Mouse (Mus musculus) embryonic fibroblast, embryonic 13.5 days (primary cell): ENCODE measurements around the gene Olfr877. TPM values are rescaled to one million over a fixed set of nuclear protein-coding genes. Genes with fewer than 3 reads are reported as not detected.
A peak's percentile ranks its signal among the peaks of the same experiment; 100 is the strongest.

ENCODE experiments used
- H3K27ac ChIP-seq: 2 replicates; pipeline ENCODE4 v1.5.1; 2012; ENCODE audit warnings: low read length, control low read depth, inconsistent platforms; ENCODE audit not compliant: insufficient read depth
- H3K4me1 ChIP-seq: 2 replicates; pipeline ENCODE4 v1.6.1; 2011; ENCODE audit warnings: low read length; ENCODE audit not compliant: control insufficient read depth, insufficient read depth
- H3K4me3 ChIP-seq: 2 replicates; pipeline ENCODE4 v1.5.1; 2011; ENCODE audit warnings: mild to moderate bottlenecking, control low read depth, low read length; ENCODE audit not compliant: insufficient read depth
- CTCF ChIP-seq: IDR thresholded peaks from 2 replicates; pipeline ENCODE4 v1.5.1; 2011; ENCODE audit warnings: mild to moderate bottlenecking, control low read depth, low read length, moderate library complexity, borderline replicate concordance; ENCODE audit not compliant: insufficient read depth
- POLR2A ChIP-seq: IDR thresholded peaks from 2 replicates; pipeline ENCODE4 v1.6.1; 2011; ENCODE audit warnings: low read depth, mild to moderate bottlenecking, control low read depth, low read length, moderate library complexity
- polyA plus RNA-seq: library from polyadenylated mRNA; stranded (reverse); fragments of >200 nt; gene quantifications from 2 replicates; pipeline ENCODE4 v1.2.4, GENCODE M21; 2011; ENCODE audit warnings: low read depth; ENCODE audit not compliant: missing spikeins, insufficient read length

Gene Olfr877
- not detected in 2 replicates for polyA plus RNA-seq

DNA sequence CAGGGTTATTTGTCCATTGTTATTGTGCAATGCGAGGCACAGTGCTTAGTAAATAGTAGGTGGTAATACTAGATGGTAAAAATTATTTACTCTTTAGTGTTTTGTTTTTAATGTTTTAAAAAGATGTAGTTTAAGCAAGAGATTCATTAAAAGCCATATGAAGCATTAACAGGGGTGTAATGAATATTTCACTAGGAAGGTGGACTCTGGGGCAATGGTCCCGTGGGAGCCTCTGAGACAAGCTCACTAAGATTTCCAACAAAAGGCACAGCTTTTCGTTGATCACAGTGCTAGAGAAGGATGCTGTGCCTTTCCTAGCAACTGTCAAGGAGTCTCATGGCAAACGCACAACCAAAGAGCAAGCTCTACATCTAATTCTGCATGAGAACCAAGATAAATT lies at the start of gene Olfr877:
TSS of gene Olfr877 (plus strand) at position 301 of the 400 bp plus-strand sequence.
- TF ChIP-seq CTCF (no peak), POLR2A (no peak)
- H3K4me3 ChIP-seq = no peak within 1 kb of the TSS
- no peaks in the 10 kb centered on the region for H3K4me1 ChIP-seq
- H3K27ac ChIP-seq = no peak within 1 kb of the TSS

DNA sequence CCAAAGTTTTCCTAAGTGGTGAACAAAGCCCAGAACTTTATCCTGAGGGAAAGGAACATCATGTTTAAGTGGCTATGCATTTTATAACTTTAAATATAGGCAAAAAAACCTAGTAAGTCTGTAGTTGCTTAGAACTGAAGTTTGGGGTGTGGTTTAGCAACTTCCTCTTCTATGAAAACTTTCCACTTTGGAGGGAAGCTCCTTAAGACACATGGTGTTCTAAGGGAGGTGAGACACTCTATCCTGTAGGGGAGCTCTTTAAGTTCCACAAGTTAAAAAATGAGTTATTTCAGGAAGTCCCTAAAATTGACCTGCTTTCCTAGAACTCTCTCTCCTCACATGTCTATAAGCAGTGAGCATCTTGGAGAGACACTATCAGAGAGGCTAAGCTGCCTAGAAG lies 46.8 kb upstream of the Olfr877 start:
- Histone ChIP-seq H3K4me1 (peaks cover 5% of the 10 kb centered on the region; the same call in 1 of the 2 replicates), H3K4me3 (no peak overlapping the region), H3K27ac (peak overlapping the region; percentile 34; the same call in 1 of the 2 replicates)
- TF ChIP-seq POLR2A (no peak), CTCF (no peak)

DNA sequence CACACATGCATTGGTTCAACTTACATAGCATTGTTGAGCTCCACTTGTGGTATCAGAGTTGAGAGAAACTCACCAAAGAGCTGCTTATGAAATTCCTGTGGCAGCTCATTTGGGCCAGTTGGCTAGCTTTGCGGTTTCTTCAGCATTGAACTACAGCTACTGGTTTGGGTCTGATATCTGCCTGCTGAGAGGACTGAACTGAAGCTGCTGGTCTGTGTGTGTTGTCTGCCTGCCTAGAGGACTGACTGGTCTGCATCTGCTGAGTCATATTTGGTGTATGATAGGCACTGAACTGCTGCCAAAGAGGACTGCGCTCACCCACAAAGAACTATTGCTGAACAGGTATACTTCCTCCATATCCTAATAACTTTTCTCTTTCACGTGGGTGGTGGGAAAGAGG lies 45.6 kb upstream of the Olfr877 start:
- no peak overlapping the region for H3K4me3 ChIP-seq

DNA sequence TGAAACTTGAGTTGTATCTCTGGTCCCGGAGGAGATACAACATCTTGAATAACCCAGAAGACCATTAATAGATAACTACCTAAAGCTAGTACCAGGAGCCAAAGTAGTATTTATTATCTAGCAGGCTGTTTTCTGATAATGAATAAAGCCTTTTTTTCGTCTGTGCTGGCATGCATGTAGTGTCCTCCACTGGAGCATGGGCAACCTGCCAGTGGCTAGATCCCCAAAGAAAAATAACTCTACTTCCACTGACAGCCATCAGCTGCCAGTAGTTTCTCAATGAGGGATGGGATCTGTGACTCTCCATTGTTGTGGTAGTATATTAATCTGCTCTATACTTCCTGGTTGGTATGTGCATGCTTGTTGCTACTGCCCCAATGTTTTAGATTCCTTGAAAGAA lies 45.1 kb upstream of the Olfr877 start:
- TF ChIP-seq CTCF (no peak), POLR2A (no peak)
- peaks cover 5% of the 10 kb centered on the region; the same call in 1 of the 2 replicates for H3K4me1 ChIP-seq
- H3K4me3 ChIP-seq = no peak overlapping the region

More for the DNA sequence above, 45.6 kb upstream of the Olfr877 start:
- peak overlapping the region; percentile 3; the same call in 1 of the 2 replicates for H3K27ac ChIP-seq
- no peak for TF ChIP-seq CTCF
- TF ChIP-seq POLR2A = no peak
- peaks cover 5% of the 10 kb centered on the region; the same call in 1 of the 2 replicates for H3K4me1 ChIP-seq

DNA sequence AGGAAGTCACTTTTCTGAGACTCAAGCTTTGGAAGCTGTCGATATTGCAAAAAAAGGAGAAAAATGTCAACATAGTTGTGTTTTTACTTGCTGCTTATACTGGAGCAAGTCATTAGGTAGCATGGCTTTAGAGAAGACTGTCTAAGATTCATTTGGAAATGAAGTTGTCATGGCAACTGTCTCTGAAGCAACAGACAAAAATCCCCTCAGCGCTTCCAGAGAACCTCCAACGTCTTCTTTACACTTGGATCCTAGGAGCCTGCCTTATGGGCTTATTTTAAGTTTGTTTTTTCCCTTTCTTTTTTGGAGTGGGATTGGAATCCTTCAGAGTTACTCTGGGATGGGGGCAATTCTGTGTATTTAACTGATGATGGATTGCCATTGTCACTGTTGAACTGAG lies 39.4 kb upstream of the Olfr877 start:
- Histone ChIP-seq H3K27ac (no peak overlapping the region), H3K4me1 (no peaks in the 10 kb centered on the region), H3K4me3 (no peak overlapping the region)
- no peak for TF ChIP-seq POLR2A
- no peak for TF ChIP-seq CTCF

More for the DNA sequence above, 45.1 kb upstream of the Olfr877 start:
- no peak overlapping the region for H3K27ac ChIP-seq

DNA sequence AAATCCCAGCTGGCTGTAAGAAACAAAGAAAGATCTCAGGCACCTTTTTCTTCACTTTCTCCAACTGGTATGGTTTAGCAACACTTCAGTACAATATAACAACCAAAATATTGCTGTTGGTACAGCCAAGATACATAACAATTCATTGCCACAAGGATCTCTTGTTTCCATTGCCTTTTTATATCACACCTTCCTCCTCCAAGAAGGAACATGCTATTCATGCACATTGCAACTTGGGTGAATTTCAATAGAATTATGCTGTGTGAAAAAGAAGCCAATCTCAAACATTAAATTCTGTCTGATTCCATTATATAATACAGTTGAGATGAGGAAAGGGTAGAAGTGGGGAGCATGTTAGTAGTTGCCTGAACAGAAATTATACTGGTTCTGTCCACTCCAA lies 24.2 kb upstream of the Olfr877 start:
- Histone ChIP-seq H3K27ac (no peak overlapping the region), H3K4me1 (peaks cover 4% of the 10 kb centered on the region; the same call in 1 of the 2 replicates), H3K4me3 (no peak overlapping the region)
- TF ChIP-seq POLR2A (no peak), CTCF (no peak)

DNA sequence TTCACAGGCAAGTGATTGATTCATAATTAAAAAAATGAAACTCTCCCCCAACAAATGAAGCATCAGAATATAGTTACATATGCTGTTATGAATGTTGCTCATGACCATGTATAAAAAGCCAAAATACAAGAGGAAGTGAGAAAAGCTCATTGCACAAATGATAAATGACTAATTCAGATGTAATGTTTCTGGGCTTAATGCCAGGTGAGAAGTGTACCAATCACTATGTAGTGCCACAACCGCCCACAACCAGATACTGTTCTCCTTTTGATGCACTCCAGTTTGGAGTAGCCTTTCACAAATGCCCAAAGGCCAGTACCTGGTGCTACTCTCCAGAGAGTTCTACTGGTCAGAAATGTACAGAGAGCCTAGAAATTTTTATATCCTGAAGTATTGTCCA lies 20.7 kb upstream of the Olfr877 start:
- Histone ChIP-seq H3K4me1 (peaks cover 4% of the 10 kb centered on the region; the same call in 1 of the 2 replicates), H3K27ac (no peak overlapping the region), H3K4me3 (no peak overlapping the region)
- TF ChIP-seq POLR2A = no peak
- no peak for TF ChIP-seq CTCF

DNA sequence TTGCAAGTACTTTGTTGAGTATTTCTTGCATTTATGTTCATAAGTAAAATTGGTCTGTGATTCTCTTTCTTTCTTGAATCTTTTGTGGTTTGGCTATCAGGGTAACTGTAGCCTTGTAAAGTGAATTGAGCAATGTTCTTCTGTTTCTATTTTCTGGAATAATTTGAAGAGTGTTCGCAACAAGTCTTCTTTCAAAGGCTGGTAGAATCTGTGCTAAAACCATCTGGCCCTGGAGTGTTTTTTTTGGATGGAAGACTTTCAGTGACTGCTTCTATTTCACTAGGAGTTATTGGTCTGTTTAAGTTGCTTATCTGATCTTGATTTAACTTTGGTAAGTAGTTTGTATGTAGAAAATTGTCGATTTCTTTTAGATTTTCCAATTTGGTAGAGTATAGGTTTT lies 4.8 kb upstream of the Olfr877 start:
- no peak overlapping the region for H3K4me3 ChIP-seq
- H3K27ac ChIP-seq = no peak overlapping the region
- TF ChIP-seq POLR2A (no peak), CTCF (no peak)
- no peaks in the 10 kb centered on the region for H3K4me1 ChIP-seq

DNA sequence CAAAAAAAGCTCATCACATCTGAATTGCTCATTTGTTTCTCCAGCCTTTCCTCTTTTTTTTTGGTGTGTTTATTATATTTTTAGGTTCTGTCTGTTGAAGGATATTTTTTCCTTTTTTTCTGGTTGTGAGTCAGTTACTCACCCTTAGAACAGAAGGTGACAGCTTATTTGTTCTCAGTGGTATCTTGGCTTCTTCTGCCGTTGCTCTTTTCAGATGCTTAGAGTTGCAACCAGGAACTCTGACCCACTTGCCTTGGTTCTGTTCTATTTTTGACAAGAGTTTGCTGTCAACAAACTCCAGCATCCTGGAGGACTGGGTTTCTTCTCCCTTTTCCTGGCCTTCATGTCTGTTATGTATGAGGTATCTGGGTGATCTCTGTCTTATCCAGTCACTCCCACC lies 9.3 kb downstream of the Olfr877 start:
- Histone ChIP-seq H3K27ac (no peak overlapping the region), H3K4me1 (no peaks in the 10 kb centered on the region), H3K4me3 (no peak overlapping the region)
- TF ChIP-seq POLR2A (no peak), CTCF (no peak)

DNA sequence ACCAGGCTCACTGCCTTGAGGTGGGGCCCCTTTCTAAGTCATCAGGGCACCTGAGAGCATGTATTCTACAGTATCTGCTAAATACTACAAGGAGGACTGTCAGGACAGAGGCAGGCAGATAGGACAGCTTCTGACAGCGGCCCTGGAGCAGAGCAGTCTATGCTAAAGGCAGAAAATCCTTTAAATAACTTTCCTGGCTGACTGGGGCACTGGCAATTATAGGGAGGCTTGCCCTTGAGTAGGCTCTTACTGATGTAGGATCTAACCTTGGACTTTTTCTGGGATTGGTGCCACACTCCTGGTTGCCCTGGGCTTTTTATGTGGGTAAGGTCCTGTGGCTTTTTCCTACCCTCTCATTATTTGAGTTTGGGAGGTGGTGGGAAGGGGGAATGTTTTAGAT lies 16.2 kb downstream of the Olfr877 start:
- no peak for TF ChIP-seq CTCF
- no peak for TF ChIP-seq POLR2A
- H3K27ac ChIP-seq = no peak overlapping the region
- no peak overlapping the region for H3K4me3 ChIP-seq
- H3K4me1 ChIP-seq = no peaks in the 10 kb centered on the region
